Mouse (Mus musculus) forebrain, postnatal 0 days (tissue): ENCODE measurements around the gene Rprd2. TPM values are rescaled to one million over a fixed set of nuclear protein-coding genes. Genes with fewer than 3 reads are reported as not detected.

Experiments used
- ATAC-seq: fragments of 200-750 bp; cut with Nextera tagmentation; 2 replicates; pipeline ENCODE4 v1.8.0; 2017; ENCODE audit warnings: mild to moderate bottlenecking, moderate library complexity
- DNase-seq: peaks from one replicate; pipeline ENCODE4 v3.0.0-alpha.2; 2015
- H3K27ac ChIP-seq: fragments of 300-500 bp; sonication (generic); 2 replicates; pipeline ENCODE4 v1.5.1; 2014; ENCODE audit warnings: low read depth, mild to moderate bottlenecking, antibody characterized with exemption, low read length, moderate library complexity, mixed read lengths
- H3K27me3 ChIP-seq: fragments of 300-500 bp; sonication (generic); 2 replicates; pipeline ENCODE4 v1.6.1; 2014; ENCODE audit warnings: mild to moderate bottlenecking, low read length, mixed read lengths; ENCODE audit not compliant: insufficient read depth
- H3K36me3 ChIP-seq: fragments of 300-500 bp; sonication (generic); 2 replicates; pipeline ENCODE4 v1.6.1; 2014; ENCODE audit warnings: mild to moderate bottlenecking, moderate library complexity; ENCODE audit not compliant: insufficient read depth
- H3K4me1 ChIP-seq: fragments of 300-500 bp; sonication (generic); 2 replicates; pipeline ENCODE4 v1.6.1; 2014; ENCODE audit warnings: antibody characterized with exemption; ENCODE audit not compliant: insufficient read depth
- H3K4me2 ChIP-seq: fragments of 300-500 bp; sonication (generic); 2 replicates; pipeline ENCODE4 v1.6.1; 2014; ENCODE audit warnings: low read depth, mild to moderate bottlenecking, moderate library complexity
- H3K4me3 ChIP-seq: fragments of 300-500 bp; sonication (generic); 2 replicates; pipeline ENCODE4 v1.5.1; 2014; ENCODE audit warnings: low read depth, low read length, mixed read lengths
- H3K9ac ChIP-seq: fragments of 300-500 bp; sonication (generic); 2 replicates; pipeline ENCODE4 v1.6.1; 2014; ENCODE audit warnings: mild to moderate bottlenecking
- H3K9me3 ChIP-seq: fragments of 300-500 bp; sonication (generic); 2 replicates; pipeline ENCODE4 v1.6.1; 2016; ENCODE audit warnings: low read length
- CTCF ChIP-seq: sonication (generic); IDR thresholded peaks from 2 replicates; pipeline ENCODE4 v1.5.1; 2016; ENCODE audit warnings: antibody characterized with exemption, control low read depth, low read depth
- WGBS: fragments of 180-500 bp; shearing (Covaris S2); extraction: QIAGEN DNeasy Blood & Tissue Kit; methylation state at CpG from one replicate; pipeline ENCODE4 v1.1.7; 2014; 5-methylcytosine and 5-hydroxymethylcytosine counted together
- polyA plus RNA-seq: library from polyadenylated mRNA; unstranded; fragments of >200 nt; fragmentation: Nextera tagmentation; extraction: Ambion mirVana; gene quantifications from 2 replicates; pipeline ENCODE4 v1.2.1, GENCODE M21; 2015
- total RNA-seq: library from RNA; depleted of rRNA; stranded (reverse); fragments of >200 nt; gene quantifications from 2 replicates; pipeline ENCODE4 v1.2.3, GENCODE M21; 2014

Gene Rprd2
- total and polyA plus RNA-seq, 2 experiments from 2014 or later: 21.0 to 43.7 TPM

- Histone ChIP-seq H3K27ac (no peak overlapping the region), H3K36me3 (peaks cover 78% of the 10 kb centered on the region), H3K27me3 (no peaks in the 10 kb centered on the region), H3K9ac (no peak overlapping the region), H3K4me2 (no peak overlapping the region), H3K4me1 (no peaks in the 10 kb centered on the region), H3K4me3 (no peak overlapping the region), H3K9me3 (no peaks in the 10 kb centered on the region)
- TF ChIP-seq CTCF: no peak
- no peak for DNase-seq
- 81% methylated on average over 8 of the region's 8 CpGs for WGBS
- no peak for ATAC-seq
Measured at GRCm38 (mm10) chr3:95740406-95740805, 78.3 kb downstream of the Rprd2 start.

- no peak within 1 kb of the TSS for H3K27ac ChIP-seq
- no peak for TF ChIP-seq CTCF
- no peak for DNase-seq
- no peak within 1 kb of the TSS for H3K9ac ChIP-seq
- no peaks in the 10 kb centered on the region for H3K9me3 ChIP-seq
- no peak within 1 kb of the TSS for H3K4me2 ChIP-seq
- WGBS: 85% methylated on average over 7 of the region's 7 CpGs
- no peak within 1 kb of the TSS for H3K4me3 ChIP-seq
- peaks cover 74% of the 10 kb centered on the region for H3K36me3 ChIP-seq
- no peaks in the 10 kb centered on the region for H3K27me3 ChIP-seq
- no peaks in the 10 kb centered on the region for H3K4me1 ChIP-seq
- no peak for ATAC-seq
Measured at GRCm38 (mm10) chr3:95739353-95740104, 79.1 kb downstream of the Rprd2 start, which contains the start of gene Ecm1. Gene Ecm1, minus strand, starts transcription at chr3:95739569.

GRCm38 (mm10) chr3:95735071-95735670 lies 83.5 kb downstream of the Rprd2 start:
- no peak for TF ChIP-seq CTCF
- no peak overlapping the region for H3K4me2 ChIP-seq
- no peak overlapping the region for H3K4me3 ChIP-seq
- no peak for ATAC-seq
- no peaks in the 10 kb centered on the region for H3K27me3 ChIP-seq
- no peaks in the 10 kb centered on the region for H3K4me1 ChIP-seq
- no peak overlapping the region for H3K9ac ChIP-seq
- WGBS: 88% methylated on average over 12 of the region's 12 CpGs
- H3K9me3 ChIP-seq: no peaks in the 10 kb centered on the region
- no peak for DNase-seq
- H3K27ac ChIP-seq: no peak overlapping the region
- H3K36me3 ChIP-seq: peaks cover 37% of the 10 kb centered on the region

- no peak for DNase-seq
- H3K4me1 ChIP-seq: no peaks in the 10 kb centered on the region
- no peak overlapping the region for H3K4me3 ChIP-seq
- H3K27ac ChIP-seq: no peak overlapping the region
- no peak overlapping the region for H3K9ac ChIP-seq
- ATAC-seq: no peak
- no peak for TF ChIP-seq CTCF
- peaks cover 27% of the 10 kb centered on the region for H3K36me3 ChIP-seq
- H3K27me3 ChIP-seq: no peaks in the 10 kb centered on the region
- WGBS: 78% methylated on average over 13 of the region's 13 CpGs
- no peaks in the 10 kb centered on the region for H3K9me3 ChIP-seq
- H3K4me2 ChIP-seq: no peak overlapping the region
Measured at GRCm38 (mm10) chr3:95734092-95734702, 84.5 kb downstream of the Rprd2 start.

- H3K4me3 ChIP-seq: no peak overlapping the region
- H3K9ac ChIP-seq: no peak overlapping the region
- H3K36me3 ChIP-seq: peaks cover 27% of the 10 kb centered on the region
- ATAC-seq (no peak), DNase-seq (no peak)
- WGBS: 83% methylated on average over 11 of the region's 11 CpGs
- no peak overlapping the region for H3K4me2 ChIP-seq
- no peaks in the 10 kb centered on the region for H3K9me3 ChIP-seq
- H3K4me1 ChIP-seq: no peaks in the 10 kb centered on the region
- H3K27me3 ChIP-seq: no peaks in the 10 kb centered on the region
- H3K27ac ChIP-seq: no peak overlapping the region
- no peak for TF ChIP-seq CTCF
Measured at GRCm38 (mm10) chr3:95732744-95733521, 85.7 kb downstream of the Rprd2 start.

GRCm38 (mm10) chr3:95732297-95732696 lies 86.4 kb downstream of the Rprd2 start:
- no peak for TF ChIP-seq CTCF
- H3K4me3 ChIP-seq: no peak overlapping the region
- H3K4me1 ChIP-seq: no peaks in the 10 kb centered on the region
- H3K9me3 ChIP-seq: no peaks in the 10 kb centered on the region
- H3K4me2 ChIP-seq: no peak overlapping the region
- WGBS: 94% methylated on average over 9 of the region's 9 CpGs
- H3K27me3 ChIP-seq: no peaks in the 10 kb centered on the region
- peaks cover 23% of the 10 kb centered on the region for H3K36me3 ChIP-seq
- no peak for ATAC-seq
- H3K27ac ChIP-seq: no peak overlapping the region
- DNase-seq: no peak
- H3K9ac ChIP-seq: no peak overlapping the region
